Mouse (Mus musculus): ENCODE data around the gene Zfp385c. TPM values are rescaled to one million over a fixed set of nuclear protein-coding genes. Genes with fewer than 3 reads are reported as not detected.

Gene Zfp385c
- polyA plus RNA-seq, 1 experiment = 0.55 TPM

- peaks cover 90% of the 10 kb centered on the region for H3K4me1 ChIP-seq (replicated peaks; ENCODE audit: control insufficient read depth, insufficient read depth, low read length)
- H3K36me3 ChIP-seq (ENCODE audit: control insufficient read depth, insufficient read depth, low read length) = peaks cover 39% of the 10 kb centered on the region
- no peak overlapping the region for H3K4me3 ChIP-seq (ENCODE audit: control insufficient read depth, insufficient read depth, low read length)
- WGBS = 97% methylated on average over 13 of the region's 13 CpGs
- no peak for DNase-seq
- no peak for TF ChIP-seq CTCF (IDR thresholded peaks at IDR 0.05; ENCODE audit: borderline replicate concordance, control insufficient read depth, extremely low read depth, insufficient read depth, low read length, poor library complexity)
- TF ChIP-seq POLR2A (IDR thresholded peaks at IDR 0.05; ENCODE audit: control insufficient read depth, extremely low read depth, insufficient read depth, low read length, poor library complexity) = no peak
- no peak overlapping the region for H3K27ac ChIP-seq (ENCODE audit: control insufficient read depth, insufficient read depth, low read length)
- no peaks in the 10 kb centered on the region for H3K27me3 ChIP-seq (ENCODE audit: control insufficient read depth, insufficient read depth, low read length)
These were observed 112.0 kb downstream of the Zfp385c start for GRCm38 (mm10) chr11:100580275-100580674.

DNA sequence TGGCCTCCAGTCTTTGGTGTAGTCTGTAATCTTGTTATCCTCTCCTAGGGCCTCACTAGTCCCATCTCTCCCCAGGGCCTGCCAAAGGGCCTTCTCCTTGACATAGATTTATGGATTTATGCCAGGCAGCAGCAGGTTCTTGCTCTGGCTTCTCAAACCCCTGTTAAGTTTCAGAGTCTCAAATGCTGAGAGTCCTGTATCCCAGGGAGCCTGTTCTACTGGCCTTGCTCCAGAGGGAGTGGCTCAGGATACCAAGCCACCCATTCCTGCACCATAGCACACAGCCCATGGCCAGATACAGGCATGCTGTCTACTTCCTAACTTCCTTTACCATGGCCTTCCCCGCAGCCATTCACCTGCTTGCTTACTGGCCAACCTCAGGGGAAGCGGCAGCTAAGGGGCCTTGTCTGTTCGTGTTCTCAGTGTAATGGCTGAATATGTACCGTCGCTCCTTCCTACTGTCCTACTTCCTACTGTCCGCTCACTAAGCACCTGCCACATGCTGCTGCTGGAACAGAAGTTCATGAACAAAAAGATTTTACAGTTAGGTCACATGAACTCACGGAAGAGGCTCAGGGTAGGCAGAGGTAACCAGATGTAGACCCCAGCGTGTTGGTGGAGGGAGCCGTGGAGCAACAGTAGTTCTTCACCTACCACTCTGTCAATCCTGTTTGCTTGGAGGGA, 113.0 kb downstream of the Zfp385c start:
- Histone ChIP-seq H3K4me3 (ENCODE audit: control insufficient read depth, insufficient read depth, low read length) (no peak overlapping the region), H3K36me3 (ENCODE audit: control insufficient read depth, insufficient read depth, low read length) (peaks cover 39% of the 10 kb centered on the region), H3K27ac (ENCODE audit: control insufficient read depth, insufficient read depth, low read length) (peak overlapping the region; percentile 58), H3K27me3 (ENCODE audit: control insufficient read depth, insufficient read depth, low read length) (no peaks in the 10 kb centered on the region), H3K4me1 (replicated peaks; ENCODE audit: control insufficient read depth, insufficient read depth, low read length) (peaks cover 85% of the 10 kb centered on the region)
- DNase-seq = no peak
- 84% methylated on average over 9 of the region's 9 CpGs for WGBS
- TF ChIP-seq CTCF (IDR thresholded peaks at IDR 0.05; ENCODE audit: borderline replicate concordance, control insufficient read depth, extremely low read depth, insufficient read depth, low read length, poor library complexity) = no peak
- no peak for TF ChIP-seq POLR2A (IDR thresholded peaks at IDR 0.05; ENCODE audit: control insufficient read depth, extremely low read depth, insufficient read depth, low read length, poor library complexity)

GRCm38 (mm10) chr11:100577852-100578599, 114.2 kb downstream of the Zfp385c start:
- no peak for TF ChIP-seq POLR2A (IDR thresholded peaks at IDR 0.05; ENCODE audit: control insufficient read depth, extremely low read depth, insufficient read depth, low read length, poor library complexity)
- TF ChIP-seq CTCF (IDR thresholded peaks at IDR 0.05; ENCODE audit: borderline replicate concordance, control insufficient read depth, extremely low read depth, insufficient read depth, low read length, poor library complexity) = no peak
- Histone ChIP-seq H3K4me1 (replicated peaks; ENCODE audit: control insufficient read depth, insufficient read depth, low read length) (peaks cover 75% of the 10 kb centered on the region), H3K4me3 (ENCODE audit: control insufficient read depth, insufficient read depth, low read length) (no peak overlapping the region), H3K36me3 (ENCODE audit: control insufficient read depth, insufficient read depth, low read length) (peaks cover 27% of the 10 kb centered on the region), H3K27me3 (ENCODE audit: control insufficient read depth, insufficient read depth, low read length) (no peaks in the 10 kb centered on the region), H3K27ac (ENCODE audit: control insufficient read depth, insufficient read depth, low read length) (no peak overlapping the region)
- no peak for DNase-seq
- 78% methylated on average over 8 of the region's 8 CpGs for WGBS

Other genes with a start within 250 kb of the Zfp385c start
- 8.0 and 10.4 TPM in 2 replicates for gene Klhl11, start 219.7 kb downstream of the Zfp385c start, polyA plus RNA-seq (2012; rRNA removed)
- gene Acly, start 164.5 kb downstream of the Zfp385c start, polyA plus RNA-seq (2012; rRNA removed) = 150 and 214 TPM in 2 replicates
- gene Ttc25, start 146.8 kb downstream of the Zfp385c start, polyA plus RNA-seq (2012; rRNA removed) = 0.58 and 1.1 TPM in 2 replicates
- gene Cnp, start 117.6 kb downstream of the Zfp385c start, polyA plus RNA-seq (2012; rRNA removed) = 138 and 153 TPM in 2 replicates
- gene Nkiras2, start 73.2 kb downstream of the Zfp385c start, polyA plus RNA-seq (2012; rRNA removed) = 64.6 and 68.4 TPM in 2 replicates
- gene Dnajc7, start 72.3 kb downstream of the Zfp385c start, polyA plus RNA-seq (2012; rRNA removed) = 99.8 and 110 TPM in 2 replicates
- gene Dhx58, start 11.8 kb upstream of the Zfp385c start, polyA plus RNA-seq (2012; rRNA removed) = 24.2 and 27.3 TPM in 2 replicates
- 56.4 and 58.1 TPM in 2 replicates for gene Kat2a, start 20.0 kb upstream of the Zfp385c start, polyA plus RNA-seq (2012; rRNA removed)
- gene Hspb9, start 21.4 kb upstream of the Zfp385c start, polyA plus RNA-seq (2012; rRNA removed) = 0.24 and 0.31 TPM in 2 replicates
- 290 and 304 TPM in 2 replicates for gene Rab5c, start 45.8 kb upstream of the Zfp385c start, polyA plus RNA-seq (2012; rRNA removed)
- gene Kcnh4, start 67.5 kb upstream of the Zfp385c start, polyA plus RNA-seq (2012; rRNA removed) = 1.1 and 1.2 TPM in 2 replicates
- gene Hcrt, start 70.5 kb upstream of the Zfp385c start, polyA plus RNA-seq (2012; rRNA removed) = 0.57 TPM in 1 of 2 replicates, not detected in the other
- gene Ghdc, start 78.5 kb upstream of the Zfp385c start, polyA plus RNA-seq (2012; rRNA removed) = 6.8 and 7.9 TPM in 2 replicates
- 178 and 204 TPM in 2 replicates for gene Stat5b, start 158.3 kb upstream of the Zfp385c start, polyA plus RNA-seq (2012; rRNA removed)
- gene Stat5a, start 166.9 kb upstream of the Zfp385c start, polyA plus RNA-seq (2012; rRNA removed) = 136 and 161 TPM in 2 replicates
- gene Stat3, start 247.1 kb upstream of the Zfp385c start, polyA plus RNA-seq (2012; rRNA removed) = 140 and 147 TPM in 2 replicates